Mouse (Mus musculus) spleen, adult 2 months (tissue): ENCODE measurements around the gene Arhgap28.

Experiments
- CTCF ChIP-seq: fragments of 200-500 bp; IDR thresholded peaks from 2 replicates; pipeline ENCODE4 v1.5.1; 2011; ENCODE audit warnings: mild to moderate bottlenecking, inconsistent platforms; ENCODE audit not compliant: insufficient read depth, insufficient read length, insufficient replicate concordance; ENCODE audit errors: extremely low read depth
- POLR2A ChIP-seq: fragments of 200-500 bp; IDR thresholded peaks from 2 replicates; pipeline ENCODE4 v1.6.1; 2011; ENCODE audit warnings: low read depth, low read length, inconsistent platforms

DNA sequence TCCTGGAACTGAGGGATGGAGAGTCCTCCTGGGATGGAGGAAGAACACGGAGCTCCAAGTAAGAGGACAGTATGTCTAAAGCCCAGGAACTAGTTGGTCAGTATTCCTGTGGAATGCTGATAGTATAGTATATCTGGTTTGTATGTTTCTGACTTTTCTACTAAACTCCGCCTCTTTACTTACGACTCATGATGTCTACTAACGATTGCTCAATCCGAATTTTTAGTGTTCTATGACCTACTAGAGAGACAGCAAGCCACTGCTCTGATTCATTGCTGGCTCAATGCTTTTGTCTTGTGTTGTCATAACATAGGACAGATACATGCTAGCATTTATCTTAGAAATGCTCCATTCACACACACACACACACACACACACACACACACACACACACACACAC, 24.7 kb downstream of the Arhgap28 start:
- TF ChIP-seq CTCF (no peak), POLR2A (no peak)
